Mouse (Mus musculus): ENCODE measurements around the gene Slmap.
"Not testable (repeated sequence)": the region's sequence is repeated elsewhere in the genome, so short reads cannot be mapped to it uniquely, and the experiment has no call there.

GRCm38 (mm10) chr14:26573556-26573955 is 38.8 kb upstream of the Slmap start, which contains the start of gene Dennd6a:
- not testable (repeated sequence) for TF ChIP-seq POLR2A, CTCF (IDR thresholded peaks at IDR 0.05; ENCODE audit: extremely low read depth, insufficient read depth, low read length)

Measured in cortical plate, adult 2 months (tissue).